Mouse (Mus musculus): Measurements from ENCODE around the gene Lypd6b. TPM values are rescaled to one million over a fixed set of nuclear protein-coding genes. Genes with fewer than 3 reads are reported as not detected.

Lypd6b gene
- polyA plus RNA-seq, 1 experiment from 2014 or later, result 0.04 TPM

DNA sequence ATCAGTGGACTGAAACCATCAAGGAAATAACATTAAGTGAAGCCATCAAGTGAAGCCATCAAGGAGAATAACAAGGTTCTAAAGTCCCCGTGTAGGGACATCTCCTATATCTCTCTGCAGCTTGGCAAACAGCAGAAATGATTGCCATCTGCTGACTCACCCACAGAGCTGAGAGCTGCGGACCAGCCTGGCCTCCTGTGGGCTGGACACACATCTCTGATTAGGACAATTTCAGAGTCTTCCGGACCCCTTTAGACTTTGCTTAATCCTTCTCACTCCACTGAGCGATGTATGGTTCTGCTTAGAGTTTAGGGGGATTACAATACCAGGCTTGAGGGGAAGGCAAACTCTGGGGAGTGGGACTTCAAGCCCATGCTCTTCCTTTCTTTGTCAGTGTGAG is 135.3 kb downstream of the Lypd6b start:
- Histone ChIP-seq H3K9ac (ENCODE audit: low read depth, low read length) (no peak overlapping the region), H3K4me2 (ENCODE audit: low read depth, low read length) (no peak overlapping the region), H3K27ac (ENCODE audit: low read length) (no peak overlapping the region), H3K4me1 (ENCODE audit: control insufficient read depth, low read depth, low read length) (no peaks in the 10 kb centered on the region), H3K27me3 (ENCODE audit: control insufficient read depth, insufficient read depth, low read depth, low read length) (no peaks in the 10 kb centered on the region), H3K4me3 (ENCODE audit: low read depth, low read length) (no peak overlapping the region), H3K36me3 (ENCODE audit: control insufficient read depth, insufficient read depth) (no peaks in the 10 kb centered on the region), H3K9me3 (replicated peaks; ENCODE audit: control insufficient read depth, low read length) (no peaks in the 10 kb centered on the region)
- 47% methylated on average over 4 of the region's 4 CpGs for WGBS (ENCODE audit: insufficient replicate concordance)
- ATAC-seq (ENCODE audit: low read depth), result no peak

- Histone ChIP-seq H3K4me3 (ENCODE audit: low read depth, low read length) (no peak overlapping the region), H3K4me1 (ENCODE audit: control insufficient read depth, low read depth, low read length) (no peaks in the 10 kb centered on the region), H3K27ac (ENCODE audit: low read length) (no peak overlapping the region), H3K36me3 (ENCODE audit: control insufficient read depth, insufficient read depth) (no peaks in the 10 kb centered on the region), H3K9me3 (replicated peaks; ENCODE audit: control insufficient read depth, low read length) (no peaks in the 10 kb centered on the region), H3K4me2 (ENCODE audit: low read depth, low read length) (no peak overlapping the region), H3K27me3 (ENCODE audit: control insufficient read depth, insufficient read depth, low read depth, low read length) (no peaks in the 10 kb centered on the region), H3K9ac (ENCODE audit: low read depth, low read length) (no peak overlapping the region)
- WGBS (ENCODE audit: insufficient replicate concordance), result 65% methylated on average over 5 of the region's 5 CpGs
- ATAC-seq (ENCODE audit: low read depth), result no peak
Measured at GRCm38 (mm10) chr2:49926186-49926585, 138.7 kb downstream of the Lypd6b start.

GRCm38 (mm10) chr2:49927362-49927761 is 139.9 kb downstream of the Lypd6b start:
- H3K27me3 ChIP-seq (ENCODE audit: control insufficient read depth, insufficient read depth, low read depth, low read length), result no peaks in the 10 kb centered on the region
- H3K4me2 ChIP-seq (ENCODE audit: low read depth, low read length), result no peak overlapping the region
- H3K27ac ChIP-seq (ENCODE audit: low read length), result no peak overlapping the region
- 5% methylated on average over 1 of the region's 1 CpGs for WGBS (ENCODE audit: insufficient replicate concordance)
- H3K9ac ChIP-seq (ENCODE audit: low read depth, low read length), result no peak overlapping the region
- H3K36me3 ChIP-seq (ENCODE audit: control insufficient read depth, insufficient read depth), result no peaks in the 10 kb centered on the region
- H3K4me3 ChIP-seq (ENCODE audit: low read depth, low read length), result no peak overlapping the region
- no peak for ATAC-seq (ENCODE audit: low read depth)
- H3K4me1 ChIP-seq (ENCODE audit: control insufficient read depth, low read depth, low read length), result no peaks in the 10 kb centered on the region
- no peaks in the 10 kb centered on the region for H3K9me3 ChIP-seq (replicated peaks; ENCODE audit: control insufficient read depth, low read length)

DNA sequence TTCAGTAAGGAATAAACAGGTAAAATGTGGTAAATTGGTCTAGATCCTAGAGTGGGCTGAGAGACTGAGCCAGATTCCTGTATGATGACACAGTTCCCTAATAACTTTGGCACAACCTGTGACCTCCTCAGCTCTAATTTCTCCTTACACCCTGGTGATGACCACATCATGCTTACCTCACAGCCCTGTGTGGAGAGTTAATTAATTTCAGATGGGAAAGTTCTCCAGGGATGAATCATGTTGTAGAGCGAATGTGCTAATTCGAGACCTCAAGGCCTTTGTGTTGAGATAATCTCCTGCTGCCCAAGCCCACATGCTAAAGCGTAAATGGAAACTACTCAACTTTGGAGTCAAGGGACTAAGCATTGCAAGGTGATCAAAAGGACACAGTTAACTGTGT is 142.4 kb downstream of the Lypd6b start:
- H3K27me3 ChIP-seq (ENCODE audit: control insufficient read depth, insufficient read depth, low read depth, low read length), result no peaks in the 10 kb centered on the region
- 69% methylated on average over 3 of the region's 3 CpGs for WGBS (ENCODE audit: insufficient replicate concordance)
- H3K4me1 ChIP-seq (ENCODE audit: control insufficient read depth, low read depth, low read length), result no peaks in the 10 kb centered on the region
- no peaks in the 10 kb centered on the region for H3K9me3 ChIP-seq (replicated peaks; ENCODE audit: control insufficient read depth, low read length)
- no peak for ATAC-seq (ENCODE audit: low read depth)
- H3K36me3 ChIP-seq (ENCODE audit: control insufficient read depth, insufficient read depth), result no peaks in the 10 kb centered on the region
- no peak overlapping the region for H3K4me3 ChIP-seq (ENCODE audit: low read depth, low read length)
- H3K4me2 ChIP-seq (ENCODE audit: low read depth, low read length), result no peak overlapping the region
- H3K27ac ChIP-seq (ENCODE audit: low read length), result no peak overlapping the region
- no peak overlapping the region for H3K9ac ChIP-seq (ENCODE audit: low read depth, low read length)

DNA sequence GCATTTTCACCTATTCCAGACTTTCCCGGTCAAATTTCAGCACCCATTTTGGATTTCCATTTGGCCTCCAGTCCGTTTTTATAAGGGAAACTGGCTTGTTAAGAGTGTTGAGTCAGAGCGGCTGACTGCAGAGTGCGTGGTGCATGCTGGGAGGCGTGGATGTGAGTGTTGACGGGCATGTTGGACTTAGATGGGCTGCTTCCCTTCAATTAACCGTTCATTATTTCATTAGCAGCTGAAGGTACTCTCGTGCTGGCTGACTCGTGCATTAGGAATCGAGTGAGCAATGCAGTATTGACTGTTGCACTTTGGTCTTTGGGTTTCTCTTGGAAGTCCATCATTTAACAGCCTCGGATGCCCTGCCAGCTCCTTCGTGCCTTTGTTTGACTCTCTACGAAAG is 150.1 kb downstream of the Lypd6b start:
- Histone ChIP-seq H3K27ac (ENCODE audit: low read length) (no peak overlapping the region), H3K4me1 (ENCODE audit: control insufficient read depth, low read depth, low read length) (no peaks in the 10 kb centered on the region), H3K9me3 (replicated peaks; ENCODE audit: control insufficient read depth, low read length) (no peaks in the 10 kb centered on the region), H3K36me3 (ENCODE audit: control insufficient read depth, insufficient read depth) (no peaks in the 10 kb centered on the region), H3K9ac (ENCODE audit: low read depth, low read length) (no peak overlapping the region), H3K4me2 (ENCODE audit: low read depth, low read length) (no peak overlapping the region), H3K27me3 (ENCODE audit: control insufficient read depth, insufficient read depth, low read depth, low read length) (no peaks in the 10 kb centered on the region), H3K4me3 (ENCODE audit: low read depth, low read length) (no peak overlapping the region)
- ATAC-seq (ENCODE audit: low read depth), result no peak
- WGBS (ENCODE audit: insufficient replicate concordance), result 54% methylated on average over 13 of the region's 13 CpGs

GRCm38 (mm10) chr2:49938246-49938645 is 150.8 kb downstream of the Lypd6b start:
- Histone ChIP-seq H3K4me2 (ENCODE audit: low read depth, low read length) (no peak overlapping the region), H3K27ac (ENCODE audit: low read length) (no peak overlapping the region), H3K36me3 (ENCODE audit: control insufficient read depth, insufficient read depth) (no peaks in the 10 kb centered on the region), H3K27me3 (ENCODE audit: control insufficient read depth, insufficient read depth, low read depth, low read length) (no peaks in the 10 kb centered on the region), H3K4me1 (ENCODE audit: control insufficient read depth, low read depth, low read length) (no peaks in the 10 kb centered on the region), H3K4me3 (ENCODE audit: low read depth, low read length) (no peak overlapping the region), H3K9me3 (replicated peaks; ENCODE audit: control insufficient read depth, low read length) (no peaks in the 10 kb centered on the region), H3K9ac (ENCODE audit: low read depth, low read length) (no peak overlapping the region)
- no peak for ATAC-seq (ENCODE audit: low read depth)
- 72% methylated on average over 8 of the region's 8 CpGs for WGBS (ENCODE audit: insufficient replicate concordance)

DNA sequence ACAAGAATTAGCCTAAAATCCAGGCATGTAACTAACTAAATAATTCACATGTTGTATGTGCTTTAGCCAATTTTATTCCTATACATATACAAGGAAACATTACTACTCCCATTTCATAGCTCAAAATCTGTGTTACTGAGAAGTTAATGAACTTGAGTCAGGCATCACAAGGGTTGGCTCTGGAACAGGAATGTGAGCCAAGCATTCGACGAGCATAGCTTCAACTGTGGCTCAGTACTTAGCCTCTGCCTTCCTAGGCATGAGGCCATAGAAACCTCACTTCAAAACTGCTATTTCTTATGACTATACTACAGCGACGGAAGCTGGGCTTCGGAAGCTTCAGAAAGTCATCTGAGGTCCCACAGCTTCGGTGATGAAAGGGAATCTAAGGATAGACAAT is 152.9 kb downstream of the Lypd6b start:
- H3K27ac ChIP-seq (ENCODE audit: low read length), result no peak overlapping the region
- 71% methylated on average over 6 of the region's 6 CpGs for WGBS (ENCODE audit: insufficient replicate concordance)
- H3K4me3 ChIP-seq (ENCODE audit: low read depth, low read length), result no peak overlapping the region
- H3K27me3 ChIP-seq (ENCODE audit: control insufficient read depth, insufficient read depth, low read depth, low read length), result no peaks in the 10 kb centered on the region
- no peaks in the 10 kb centered on the region for H3K36me3 ChIP-seq (ENCODE audit: control insufficient read depth, insufficient read depth)
- no peak for ATAC-seq (ENCODE audit: low read depth)
- no peaks in the 10 kb centered on the region for H3K9me3 ChIP-seq (replicated peaks; ENCODE audit: control insufficient read depth, low read length)
- H3K4me2 ChIP-seq (ENCODE audit: low read depth, low read length), result no peak overlapping the region
- no peaks in the 10 kb centered on the region for H3K4me1 ChIP-seq (ENCODE audit: control insufficient read depth, low read depth, low read length)
- no peak overlapping the region for H3K9ac ChIP-seq (ENCODE audit: low read depth, low read length)

GRCm38 (mm10) chr2:49942100-49942499 is 154.6 kb downstream of the Lypd6b start:
- Histone ChIP-seq H3K27me3 (ENCODE audit: control insufficient read depth, insufficient read depth, low read depth, low read length) (no peaks in the 10 kb centered on the region), H3K36me3 (ENCODE audit: control insufficient read depth, insufficient read depth) (no peaks in the 10 kb centered on the region), H3K4me2 (ENCODE audit: low read depth, low read length) (no peak overlapping the region), H3K9me3 (replicated peaks; ENCODE audit: control insufficient read depth, low read length) (no peaks in the 10 kb centered on the region), H3K9ac (ENCODE audit: low read depth, low read length) (no peak overlapping the region), H3K4me1 (ENCODE audit: control insufficient read depth, low read depth, low read length) (no peaks in the 10 kb centered on the region), H3K27ac (ENCODE audit: low read length) (no peak overlapping the region), H3K4me3 (ENCODE audit: low read depth, low read length) (no peak overlapping the region)
- no peak for ATAC-seq (ENCODE audit: low read depth)
- 39% methylated on average over 5 of the region's 5 CpGs for WGBS (ENCODE audit: insufficient replicate concordance)

- no peak overlapping the region for H3K27ac ChIP-seq (ENCODE audit: low read length)
- no peaks in the 10 kb centered on the region for H3K4me1 ChIP-seq (ENCODE audit: control insufficient read depth, low read depth, low read length)
- no peaks in the 10 kb centered on the region for H3K36me3 ChIP-seq (ENCODE audit: control insufficient read depth, insufficient read depth)
- WGBS (ENCODE audit: insufficient replicate concordance), result 39% methylated on average over 4 of the region's 4 CpGs
- H3K4me3 ChIP-seq (ENCODE audit: low read depth, low read length), result no peak overlapping the region
- ATAC-seq (ENCODE audit: low read depth), result no peak
- no peak overlapping the region for H3K9ac ChIP-seq (ENCODE audit: low read depth, low read length)
- no peaks in the 10 kb centered on the region for H3K9me3 ChIP-seq (replicated peaks; ENCODE audit: control insufficient read depth, low read length)
- no peaks in the 10 kb centered on the region for H3K27me3 ChIP-seq (ENCODE audit: control insufficient read depth, insufficient read depth, low read depth, low read length)
- H3K4me2 ChIP-seq (ENCODE audit: low read depth, low read length), result no peak overlapping the region
Measured at GRCm38 (mm10) chr2:49951681-49952080, 164.2 kb downstream of the Lypd6b start.

Data from liver, embryonic 16.5 days (tissue).